Mouse (Mus musculus): ENCODE data around the gene Faap100.

- no peak for TF ChIP-seq EP300 (optimal IDR thresholded peaks at IDR 0.05)
- peak; percentile 80 for TF ChIP-seq CTCF (IDR thresholded peaks at IDR 0.05; ENCODE audit: low read depth)
Observed at GRCm38 (mm10) chr11:120378611-120379540, at the start of gene Faap100.

Data from stomach, postnatal 0 days (tissue).